Mouse (Mus musculus) forebrain, embryonic 14.5 days (tissue): ENCODE measurements around the gene Cnr2. TPM values are rescaled to one million over a fixed set of nuclear protein-coding genes. Genes with fewer than 3 reads are reported as not detected.
A peak's percentile ranks its signal among the peaks of the same experiment; 100 is the strongest.

ENCODE experiments used
- ATAC-seq: fragments of 200-750 bp; cut with Nextera tagmentation; 2 replicates; pipeline ENCODE4 v1.8.0; 2017; ENCODE audit warnings: mild to moderate bottlenecking, moderate library complexity
- DNase-seq: peaks from one replicate; pipeline ENCODE4 v3.0.0-alpha.2; 2015; ENCODE audit warnings: low spot score
- H3K27ac ChIP-seq: fragments of 300-500 bp; sonication (generic); 2 replicates; pipeline ENCODE4 v1.5.1; 2014; ENCODE audit warnings: low read depth, mild to moderate bottlenecking, control low read depth, low read length, moderate library complexity
- H3K27me3 ChIP-seq: fragments of 300-500 bp; sonication (generic); replicated peaks from 2 replicates; pipeline ENCODE4 v1.6.1; 2014; ENCODE audit warnings: low read length, control low read depth, mixed read lengths; ENCODE audit not compliant: control insufficient read depth, insufficient read depth
- H3K36me3 ChIP-seq: fragments of 300-500 bp; sonication (generic); 2 replicates; pipeline ENCODE4 v1.6.1; 2014; ENCODE audit warnings: low read length, control low read depth; ENCODE audit not compliant: control insufficient read depth, insufficient read depth
- H3K4me1 ChIP-seq: fragments of 300-500 bp; sonication (generic); 2 replicates; pipeline ENCODE4 v1.6.1; 2014; ENCODE audit warnings: antibody characterized with exemption, low read length, control low read depth; ENCODE audit not compliant: control insufficient read depth, insufficient read depth
- H3K4me2 ChIP-seq: fragments of 300-500 bp; sonication (generic); 2 replicates; pipeline ENCODE4 v1.6.1; 2014; ENCODE audit warnings: mild to moderate bottlenecking, control low read depth, low read length
- H3K4me3 ChIP-seq: fragments of 300-500 bp; sonication (generic); 2 replicates; pipeline ENCODE4 v1.5.1; 2014; ENCODE audit warnings: low read depth, low read length, control low read depth
- H3K9ac ChIP-seq: fragments of 300-500 bp; sonication (generic); 2 replicates; pipeline ENCODE4 v1.6.1; 2014; ENCODE audit warnings: mild to moderate bottlenecking, low read length, control low read depth, moderate library complexity
- H3K9me3 ChIP-seq: fragments of 300-500 bp; sonication (generic); replicated peaks from 2 replicates; pipeline ENCODE4 v1.6.1; 2016; ENCODE audit warnings: low read length, control low read depth, mixed read lengths; ENCODE audit not compliant: control insufficient read depth
- WGBS: fragments of 180-500 bp; shearing (Covaris S2); extraction: QIAGEN DNeasy Blood & Tissue Kit; methylation state at CpG from one replicate; pipeline ENCODE4 v1.1.7; 2014; 5-methylcytosine and 5-hydroxymethylcytosine counted together
- polyA plus RNA-seq: library from polyadenylated mRNA; unstranded; fragments of >200 nt; fragmentation: Nextera tagmentation; extraction: Ambion mirVana; gene quantifications from 2 replicates; pipeline ENCODE4 v1.2.1, GENCODE M21; 2014

Cnr2 gene
- polyA plus RNA-seq, 1 experiment from 2014 or later = 0.10 TPM

DNA sequence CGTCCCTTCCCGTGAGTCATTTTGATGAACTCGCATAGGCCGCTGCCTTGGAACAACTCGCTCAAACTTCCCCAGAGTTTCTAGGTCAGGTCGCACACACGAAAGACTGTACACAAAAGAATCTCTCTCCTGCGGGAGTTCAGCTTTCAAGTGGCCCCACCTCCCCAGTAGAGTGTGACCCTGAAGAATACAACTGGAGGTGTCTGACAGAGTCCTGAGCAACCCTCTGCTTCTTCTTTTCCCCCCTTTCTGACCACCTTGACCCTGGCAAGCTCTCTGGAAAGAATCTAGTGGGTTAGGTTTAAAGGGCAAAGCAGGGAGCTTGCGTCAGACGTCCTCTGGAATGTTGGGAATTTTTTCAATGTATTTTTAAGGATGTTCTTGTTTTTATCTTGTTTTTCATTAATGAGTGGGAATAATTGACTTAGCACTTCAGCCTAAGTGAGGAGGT, 11.8 kb upstream of the Cnr2 start:
- Histone ChIP-seq H3K4me3 (no peak overlapping the region), H3K9me3 (no peaks in the 10 kb centered on the region), H3K9ac (no peak overlapping the region), H3K4me1 (no peaks in the 10 kb centered on the region), H3K36me3 (no peaks in the 10 kb centered on the region), H3K27ac (no peak overlapping the region), H3K27me3 (no peaks in the 10 kb centered on the region), H3K4me2 (no peak overlapping the region)
- ATAC-seq = no peak
- DNase-seq = no peak
- WGBS = 42% methylated on average over 10 of the region's 10 CpGs

GRCm38 (mm10) chr4:135883881-135884516, 11.2 kb upstream of the Cnr2 start:
- H3K36me3 ChIP-seq = no peaks in the 10 kb centered on the region
- H3K27me3 ChIP-seq = no peaks in the 10 kb centered on the region
- no peak overlapping the region for H3K27ac ChIP-seq
- no peaks in the 10 kb centered on the region for H3K9me3 ChIP-seq
- H3K9ac ChIP-seq = no peak overlapping the region
- no peak overlapping the region for H3K4me3 ChIP-seq
- ATAC-seq (no peak), DNase-seq (no peak)
- WGBS = 69% methylated on average over 7 of the region's 7 CpGs
- H3K4me2 ChIP-seq = no peak overlapping the region
- no peaks in the 10 kb centered on the region for H3K4me1 ChIP-seq

- H3K27ac ChIP-seq = no peak overlapping the region
- no peak overlapping the region for H3K9ac ChIP-seq
- H3K4me1 ChIP-seq = no peaks in the 10 kb centered on the region
- no peaks in the 10 kb centered on the region for H3K27me3 ChIP-seq
- no peaks in the 10 kb centered on the region for H3K36me3 ChIP-seq
- ATAC-seq = no peak
- no peak for DNase-seq
- no peak overlapping the region for H3K4me3 ChIP-seq
- H3K9me3 ChIP-seq = no peaks in the 10 kb centered on the region
- H3K4me2 ChIP-seq = no peak overlapping the region
- WGBS = 43% methylated on average over 6 of the region's 6 CpGs
These were observed 10.7 kb upstream of the Cnr2 start for GRCm38 (mm10) chr4:135884531-135884930.

DNA sequence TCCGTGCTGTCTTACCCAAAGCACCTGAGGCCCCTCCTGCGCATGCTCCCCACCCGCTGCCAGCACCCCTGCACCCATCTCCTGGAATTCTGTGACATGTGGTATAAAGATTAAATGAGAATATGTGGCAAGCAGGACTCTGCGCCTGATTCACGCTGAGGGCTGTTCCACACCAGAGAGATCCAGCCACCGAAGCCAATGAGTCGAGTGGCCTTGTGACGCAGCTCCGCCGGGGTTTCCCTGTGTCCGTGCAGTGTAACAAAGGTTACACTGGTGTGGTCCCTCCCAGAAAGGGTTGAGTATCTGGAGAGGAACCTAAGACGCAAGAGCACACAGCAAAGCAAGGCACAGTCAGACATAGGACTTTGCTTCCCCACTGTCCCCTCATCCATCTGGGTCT, 9.5 kb upstream of the Cnr2 start:
- H3K9ac ChIP-seq = no peak overlapping the region
- ATAC-seq (no peak), DNase-seq (no peak)
- H3K27me3 ChIP-seq = no peaks in the 10 kb centered on the region
- H3K9me3 ChIP-seq = no peaks in the 10 kb centered on the region
- H3K36me3 ChIP-seq = no peaks in the 10 kb centered on the region
- 90% methylated on average over 12 of the region's 12 CpGs for WGBS
- H3K4me2 ChIP-seq = no peak overlapping the region
- H3K4me3 ChIP-seq = no peak overlapping the region
- H3K27ac ChIP-seq = no peak overlapping the region
- H3K4me1 ChIP-seq = no peaks in the 10 kb centered on the region

DNA sequence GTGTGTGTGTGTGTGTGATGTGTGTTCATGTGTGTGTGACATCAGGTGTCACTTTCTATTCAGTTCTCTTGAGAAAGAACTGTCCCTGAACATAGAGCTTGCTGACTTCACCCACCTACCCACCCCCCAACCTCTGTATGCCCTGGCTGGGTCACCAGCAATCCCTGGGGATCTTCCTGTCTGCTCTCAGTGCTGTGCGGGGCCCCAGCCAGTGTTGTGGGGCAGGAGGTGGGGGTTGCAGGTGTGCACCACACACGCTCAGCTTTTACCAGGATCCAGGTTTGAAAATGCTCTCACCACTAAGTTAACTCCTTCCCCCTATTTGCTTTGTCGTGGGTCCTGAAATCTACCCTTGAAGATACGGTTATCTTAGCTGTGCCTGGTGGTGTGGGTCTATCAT, 9.0 kb upstream of the Cnr2 start:
- H3K36me3 ChIP-seq = no peaks in the 10 kb centered on the region
- WGBS = 90% methylated on average over 4 of the region's 4 CpGs
- H3K9ac ChIP-seq = no peak overlapping the region
- H3K4me3 ChIP-seq = no peak overlapping the region
- no peaks in the 10 kb centered on the region for H3K27me3 ChIP-seq
- no peaks in the 10 kb centered on the region for H3K4me1 ChIP-seq
- DNase-seq (no peak), ATAC-seq (no peak)
- H3K9me3 ChIP-seq = no peaks in the 10 kb centered on the region
- no peak overlapping the region for H3K4me2 ChIP-seq
- no peak overlapping the region for H3K27ac ChIP-seq

DNA sequence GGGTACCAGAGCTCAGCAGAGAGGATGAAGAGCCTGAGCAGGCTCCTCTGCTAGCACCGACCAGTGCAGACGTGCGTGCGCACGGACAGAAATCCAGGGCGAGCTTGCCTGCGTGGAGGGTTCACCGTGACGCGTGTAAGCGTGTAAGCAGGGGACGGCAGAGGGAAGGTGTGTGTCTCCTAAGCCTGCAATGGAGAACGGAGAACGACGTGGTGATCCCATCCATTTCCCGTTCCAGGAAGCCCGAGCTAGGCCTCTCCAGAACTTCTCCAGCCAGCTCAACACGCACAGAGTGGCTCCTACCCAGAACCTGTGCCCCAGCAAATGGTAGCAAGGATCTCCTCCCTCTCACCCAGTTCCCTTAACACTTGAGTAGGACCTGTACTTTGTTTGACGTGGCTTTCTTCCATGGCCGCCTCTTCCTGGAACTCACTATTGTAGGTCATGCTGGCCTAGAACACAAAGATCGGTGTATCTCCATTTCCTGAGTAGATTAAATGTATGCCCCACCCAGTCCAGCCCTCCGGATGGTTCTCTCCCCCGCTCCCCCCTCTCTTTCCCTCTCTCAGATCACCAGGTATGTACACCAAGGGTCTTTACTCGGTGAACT, 6.6 kb upstream of the Cnr2 start:
- H3K9me3 ChIP-seq = no peaks in the 10 kb centered on the region
- no peak for ATAC-seq
- no peak overlapping the region for H3K4me2 ChIP-seq
- no peak overlapping the region for H3K9ac ChIP-seq
- DNase-seq = no peak
- no peaks in the 10 kb centered on the region for H3K27me3 ChIP-seq
- 93% methylated on average over 24 of the region's 24 CpGs for WGBS
- no peak overlapping the region for H3K27ac ChIP-seq
- no peak overlapping the region for H3K4me3 ChIP-seq
- H3K4me1 ChIP-seq = no peaks in the 10 kb centered on the region
- no peaks in the 10 kb centered on the region for H3K36me3 ChIP-seq

DNA sequence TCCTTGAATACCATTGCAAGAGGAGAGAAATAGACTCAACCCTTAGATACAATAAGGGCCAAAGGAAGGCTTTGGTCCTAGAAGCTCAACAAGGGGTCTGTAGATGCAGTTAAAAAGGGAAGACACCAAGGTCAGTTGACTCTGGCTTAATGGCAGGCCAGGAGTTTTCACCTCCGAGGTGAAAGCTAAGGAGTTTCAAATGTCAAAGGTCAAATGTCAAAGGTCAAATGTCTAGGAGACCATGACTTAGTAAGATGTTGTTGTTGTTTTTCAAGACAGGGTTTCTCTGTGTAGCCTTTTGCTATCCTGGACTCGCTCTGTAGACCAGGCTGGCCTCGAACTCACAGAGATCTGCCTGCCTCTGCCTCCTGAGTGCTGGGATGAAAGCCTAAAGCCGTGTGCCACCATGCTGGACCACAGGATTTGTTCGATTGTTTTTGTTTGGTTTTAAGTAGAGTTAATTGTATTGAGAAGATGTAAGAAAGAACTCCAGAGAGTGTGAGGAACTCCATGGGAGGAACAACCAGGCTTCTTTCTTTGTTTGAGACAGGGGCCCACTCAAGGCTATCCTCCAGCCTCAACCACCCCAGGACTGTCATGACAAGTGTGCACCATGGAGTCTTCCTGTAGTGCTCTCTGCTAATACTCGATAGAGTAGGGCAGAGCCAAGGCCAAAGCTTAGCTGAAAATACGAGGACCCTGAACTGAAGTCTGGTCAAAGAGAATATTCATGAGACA, 5.9 kb upstream of the Cnr2 start:
- 81% methylated on average over 7 of the region's 7 CpGs for WGBS
- H3K4me1 ChIP-seq = no peaks in the 10 kb centered on the region
- no peak overlapping the region for H3K4me2 ChIP-seq
- no peaks in the 10 kb centered on the region for H3K27me3 ChIP-seq
- H3K9me3 ChIP-seq = no peaks in the 10 kb centered on the region
- no peak overlapping the region for H3K27ac ChIP-seq
- H3K36me3 ChIP-seq = no peaks in the 10 kb centered on the region
- ATAC-seq = no peak
- DNase-seq = no peak
- no peak overlapping the region for H3K4me3 ChIP-seq
- no peak overlapping the region for H3K9ac ChIP-seq

DNA sequence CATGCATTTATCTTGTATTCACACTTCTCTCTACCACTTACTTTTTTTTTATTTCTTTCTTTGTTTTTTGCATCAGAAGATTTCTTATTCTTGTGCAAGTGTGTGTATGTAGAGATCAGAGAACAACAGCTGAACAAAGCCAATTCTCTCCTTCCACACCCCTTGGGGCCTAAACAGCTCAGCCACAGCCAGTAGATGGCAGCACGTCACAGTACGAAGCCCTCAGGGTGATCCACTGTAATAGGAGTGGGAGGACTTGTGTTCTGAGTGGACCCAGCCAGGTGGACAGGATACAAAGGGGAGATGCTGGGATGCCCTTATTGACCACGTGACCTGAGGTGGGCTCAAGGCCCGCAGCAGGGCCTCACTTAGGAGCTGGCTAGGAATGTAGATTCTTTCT, 5.3 kb upstream of the Cnr2 start:
- H3K27ac ChIP-seq = no peak overlapping the region
- ATAC-seq = peak; percentile 82

GRCm38 (mm10) chr4:135891539-135891938, 3.7 kb upstream of the Cnr2 start:
- no peaks in the 10 kb centered on the region for H3K4me1 ChIP-seq
- H3K36me3 ChIP-seq = no peaks in the 10 kb centered on the region
- no peak for DNase-seq
- no peak overlapping the region for H3K4me3 ChIP-seq
- H3K9me3 ChIP-seq = no peaks in the 10 kb centered on the region
- no peak overlapping the region for H3K9ac ChIP-seq
- no peaks in the 10 kb centered on the region for H3K27me3 ChIP-seq
- H3K27ac ChIP-seq = no peak overlapping the region
- ATAC-seq = no peak
- 79% methylated on average over 2 of the region's 2 CpGs for WGBS
- no peak overlapping the region for H3K4me2 ChIP-seq

More for the DNA sequence above, 5.3 kb upstream of the Cnr2 start:
- H3K9me3 ChIP-seq = no peaks in the 10 kb centered on the region
- DNase-seq = peak; percentile 85
- no peak overlapping the region for H3K4me2 ChIP-seq
- WGBS = 5% methylated on average over 4 of the region's 4 CpGs
- H3K36me3 ChIP-seq = no peaks in the 10 kb centered on the region
- H3K4me1 ChIP-seq = no peaks in the 10 kb centered on the region
- no peaks in the 10 kb centered on the region for H3K27me3 ChIP-seq
- no peak overlapping the region for H3K9ac ChIP-seq
- no peak overlapping the region for H3K4me3 ChIP-seq
